Mouse (Mus musculus): ENCODE measurements at regions not wholly inside any gene's neighbourhood (a gene's known extent, or its start where the extent isn't known, plus 50 kb on each side); places are given as distances from the start of the nearest gene placed in this dataset.

- no peak overlapping the region for H3K4me2 ChIP-seq (replicated peaks)
- no peak overlapping the region for H3K9ac ChIP-seq
- no peak for ATAC-seq (ENCODE audit: insufficient number of reproducible peaks, insufficient read depth, low FRiP score, low TSS enrichment)
- H3K27me3 ChIP-seq: no peaks in the 10 kb centered on the region
- 49% methylated on average over 1 of the region's 1 CpGs for WGBS
- no peaks in the 10 kb centered on the region for H3K9me3 ChIP-seq
- H3K27ac ChIP-seq: no peak overlapping the region
- no peaks in the 10 kb centered on the region for H3K4me1 ChIP-seq
- H3K4me3 ChIP-seq: no peak overlapping the region
- H3K36me3 ChIP-seq: no peaks in the 10 kb centered on the region
Observed at GRCm38 (mm10) chr10:46827109-46827812, 1249.6 kb downstream of the Hace1 start.

GRCm38 (mm10) chr10:46828164-46828563, 1250.5 kb downstream of the Hace1 start:
- no peak overlapping the region for H3K9ac ChIP-seq
- WGBS: 59% methylated on average over 2 of the region's 2 CpGs
- H3K27me3 ChIP-seq: no peaks in the 10 kb centered on the region
- no peaks in the 10 kb centered on the region for H3K9me3 ChIP-seq
- ATAC-seq (ENCODE audit: insufficient number of reproducible peaks, insufficient read depth, low FRiP score, low TSS enrichment): no peak
- no peak overlapping the region for H3K4me2 ChIP-seq (replicated peaks)
- no peaks in the 10 kb centered on the region for H3K36me3 ChIP-seq
- no peak overlapping the region for H3K4me3 ChIP-seq
- no peaks in the 10 kb centered on the region for H3K4me1 ChIP-seq
- no peak overlapping the region for H3K27ac ChIP-seq

- no peak overlapping the region for H3K4me2 ChIP-seq (replicated peaks)
- no peaks in the 10 kb centered on the region for H3K36me3 ChIP-seq
- H3K4me1 ChIP-seq: no peaks in the 10 kb centered on the region
- no peaks in the 10 kb centered on the region for H3K27me3 ChIP-seq
- ATAC-seq (ENCODE audit: insufficient number of reproducible peaks, insufficient read depth, low FRiP score, low TSS enrichment): no peak
- no peaks in the 10 kb centered on the region for H3K9me3 ChIP-seq
- H3K27ac ChIP-seq: no peak overlapping the region
- H3K4me3 ChIP-seq: no peak overlapping the region
- WGBS: 73% methylated on average over 3 of the region's 3 CpGs
- H3K9ac ChIP-seq: no peak overlapping the region
Observed at GRCm38 (mm10) chr10:46845578-46846314, 1268.1 kb downstream of the Hace1 start.
